Mouse (Mus musculus): ENCODE data around the gene Fam20a.

The Fam20a gene

GRCm38 (mm10) chr11:109716981-109717380, 5.1 kb downstream of the Fam20a start:
- in situ Hi-C loops (cut with MboI, MseI): no loop called here

GRCm38 (mm10) chr11:109715311-109715781, 6.7 kb downstream of the Fam20a start:
- in situ Hi-C loops (cut with MboI, MseI): no loop called here

GRCm38 (mm10) chr11:109714341-109715247, 7.5 kb downstream of the Fam20a start:
- in situ Hi-C loops (cut with MboI, MseI): no loop called here

GRCm38 (mm10) chr11:109709501-109709900, 12.6 kb downstream of the Fam20a start:
- in situ Hi-C loops (cut with MboI, MseI): no loop called here

- in situ Hi-C loops (cut with MboI, MseI): no loop called here
These were observed 13.3 kb downstream of the Fam20a start for GRCm38 (mm10) chr11:109708786-109709185.

GRCm38 (mm10) chr11:109707442-109707841, 14.6 kb downstream of the Fam20a start:
- in situ Hi-C loops (cut with MboI, MseI): no loop called here

GRCm38 (mm10) chr11:109706586-109706985, 15.5 kb downstream of the Fam20a start:
- in situ Hi-C loops (cut with MboI, MseI): no loop called here

- in situ Hi-C loops (cut with MboI, MseI): no loop called here
These were observed 16.0 kb downstream of the Fam20a start for GRCm38 (mm10) chr11:109706055-109706412.

- in situ Hi-C loops (cut with MboI, MseI): no loop called here
These were observed 16.6 kb downstream of the Fam20a start for GRCm38 (mm10) chr11:109705336-109706054.

GRCm38 (mm10) chr11:109704311-109705205, 17.5 kb downstream of the Fam20a start:
- in situ Hi-C loops (cut with MboI, MseI): no loop called here

- in situ Hi-C loops (cut with MboI, MseI): no loop called here
These were observed 18.2 kb downstream of the Fam20a start for GRCm38 (mm10) chr11:109703845-109704244.

- in situ Hi-C loops (cut with MboI, MseI): no loop called here
These were observed 19.9 kb downstream of the Fam20a start for GRCm38 (mm10) chr11:109702031-109702815.

GRCm38 (mm10) chr11:109700761-109701160, 21.3 kb downstream of the Fam20a start:
- in situ Hi-C loops (cut with MboI, MseI): no loop called here

GRCm38 (mm10) chr11:109699784-109700183, 22.3 kb downstream of the Fam20a start:
- in situ Hi-C loops (cut with MboI, MseI): loop anchor here (5.0 kb wide), 1 partner anchor 83 kb away; no protein-coding TSS in a partner anchor

- in situ Hi-C loops (cut with MboI, MseI): loop anchor here (5.0 kb wide), 1 partner anchor 84 kb away; no protein-coding TSS in a partner anchor
These were observed 23.3 kb downstream of the Fam20a start for GRCm38 (mm10) chr11:109698740-109699139.

GRCm38 (mm10) chr11:109697089-109697643, 24.9 kb downstream of the Fam20a start:
- in situ Hi-C loops (cut with MboI, MseI): loop anchor here (5.0 kb wide), 1 partner anchor 85 kb away; no protein-coding TSS in a partner anchor

- in situ Hi-C loops (cut with MboI, MseI): loop anchor here (5.0 kb wide), 1 partner anchor 86 kb away; no protein-coding TSS in a partner anchor
These were observed 25.6 kb downstream of the Fam20a start for GRCm38 (mm10) chr11:109696519-109696918.

GRCm38 (mm10) chr11:109692737-109693136, 29.3 kb downstream of the Fam20a start:
- in situ Hi-C loops (cut with MboI, MseI): no loop called here

GRCm38 (mm10) chr11:109689539-109689938, 32.5 kb downstream of the Fam20a start:
- in situ Hi-C loops (cut with MboI, MseI): no loop called here

GRCm38 (mm10) chr11:109682221-109682620, 39.9 kb downstream of the Fam20a start:
- in situ Hi-C loops (cut with MboI, MseI): no loop called here
